Mouse (Mus musculus) G1E (cell line): ENCODE data around the gene Fthl17c. TPM values are rescaled to one million over a fixed set of nuclear protein-coding genes. Genes with fewer than 3 reads are reported as not detected.

Source experiments
- ATAC-seq: 2 replicates; pipeline ENCODE4 v1.8.0; 2016; ENCODE audit warnings: mild to moderate bottlenecking; ENCODE audit not compliant: insufficient number of reproducible peaks, poor library complexity, low FRiP score, severe bottlenecking; ENCODE audit errors: extremely low read depth
- DNase-seq: peaks from one replicate; pipeline ENCODE4 v3.0.0; 2012; ENCODE audit warnings: low spot score
- H3K27me3 ChIP-seq: 2 replicates; pipeline ENCODE4 v1.6.1; 2012; ENCODE audit warnings: mild to moderate bottlenecking, low read length, inconsistent platforms; ENCODE audit not compliant: insufficient read depth
- H3K36me3 ChIP-seq: replicated peaks from 2 replicates; pipeline ENCODE3; 2012; ENCODE audit warnings: mild to moderate bottlenecking, inconsistent platforms
- H3K4me1 ChIP-seq: 2 replicates; pipeline ENCODE4 v1.6.1; 2012; ENCODE audit warnings: low read depth, low read length, inconsistent platforms, mixed read lengths; ENCODE audit not compliant: insufficient read depth
- H3K4me3 ChIP-seq: 2 replicates; pipeline ENCODE4 v1.5.1; 2012; ENCODE audit warnings: low read depth, mild to moderate bottlenecking, inconsistent platforms, low read length, moderate library complexity, mixed read lengths
- H3K9me3 ChIP-seq: replicated peaks from 2 replicates; pipeline ENCODE4 v1.6.1; 2012; ENCODE audit warnings: inconsistent platforms
- CTCF ChIP-seq: IDR thresholded peaks from 2 replicates; pipeline ENCODE4 v1.5.1; 2012; ENCODE audit warnings: low read depth, low read length, inconsistent platforms, mixed read lengths
- GATA1 ChIP-seq: IDR thresholded peaks from 2 replicates; pipeline ENCODE4 v1.6.1; 2012; ENCODE audit warnings: borderline replicate concordance, low read length, inconsistent platforms, mixed read lengths
- GATA2 ChIP-seq: IDR thresholded peaks from 2 replicates; pipeline ENCODE4 v1.6.1; 2012; ENCODE audit warnings: low read depth, low read length, inconsistent platforms, borderline replicate concordance
- POLR2AphosphoS5 ChIP-seq: IDR thresholded peaks from 2 replicates; pipeline ENCODE4 v1.6.1; 2012; ENCODE audit warnings: low read depth, low read length, inconsistent platforms; ENCODE audit not compliant: insufficient replicate concordance
- TAL1 ChIP-seq: conservative IDR thresholded peaks from 2 replicates; pipeline ENCODE4 v1.6.1; 2012; ENCODE audit warnings: low read depth, low read length, inconsistent platforms, mixed read lengths
- polyA plus RNA-seq: library from polyadenylated mRNA; stranded (reverse); fragments of >175 nt; gene quantifications from 2 replicates; pipeline ENCODE4 v1.2.3, GENCODE M21; 2012
- total RNA-seq, 2 experiments: library from RNA; stranded (forward) in 1 of 2; stranded (reverse) in 1 of 2; fragments of 200-1000 nt in 1 of 2; fragments of >200 nt in 1 of 2; fragmentation: Nextera tagmentation in 1 of 2; gene quantifications; 2 replicates each; pipeline ENCODE4 v1.2.3; 2014 to 2017

Gene Fthl17c
- total and polyA plus RNA-seq, 3 experiments = not detected

- H3K4me3 ChIP-seq = no peak overlapping the region
Measured at GRCm38 (mm10) chrX:8927308-8927707, 49.1 kb downstream of the Fthl17c start.

More at GRCm38 (mm10) chrX:8927308-8927707, 49.1 kb downstream of the Fthl17c start:
- no peaks in the 10 kb centered on the region for H3K4me1 ChIP-seq
- H3K27me3 ChIP-seq = no peaks in the 10 kb centered on the region
- no peaks in the 10 kb centered on the region for H3K36me3 ChIP-seq
- TF ChIP-seq GATA1 (no peak), TAL1 (no peak), CTCF (no peak), POLR2AphosphoS5 (no peak), GATA2 (no peak)
- no peak for DNase-seq
- H3K9me3 ChIP-seq = no peaks in the 10 kb centered on the region
- no peak for ATAC-seq

Other genes with a start within 250 kb of the Fthl17c start
- gene Ssx9, start 228.1 kb downstream of the Fthl17c start, total RNA-seq (2014; fragmentation: Nextera tagmentation) = not detected in 2 replicates
- gene Ssx9, start 228.1 kb downstream of the Fthl17c start, total RNA-seq (2017) = not detected in 2 replicates
- not detected in 2 replicates for gene Ssx9, start 228.1 kb downstream of the Fthl17c start, polyA plus RNA-seq
- gene Ssxb5, start 172.9 kb downstream of the Fthl17c start, total RNA-seq (2014; fragmentation: Nextera tagmentation) = not detected in 2 replicates
- gene Ssxb5, start 172.9 kb downstream of the Fthl17c start, total RNA-seq (2017) = not detected in 2 replicates
- gene Ssxb5, start 172.9 kb downstream of the Fthl17c start, polyA plus RNA-seq = not detected in 2 replicates
- not detected in 2 replicates for gene Gm6592, start 132.6 kb downstream of the Fthl17c start, total RNA-seq (2014; fragmentation: Nextera tagmentation)
- gene Gm6592, start 132.6 kb downstream of the Fthl17c start, total RNA-seq (2017) = not detected in 2 replicates
- gene Gm6592, start 132.6 kb downstream of the Fthl17c start, polyA plus RNA-seq = not detected in 2 replicates
- gene Gm5751, start 102.3 kb downstream of the Fthl17c start, total RNA-seq (2014; fragmentation: Nextera tagmentation) = 95.6 and 101 TPM in 2 replicates
- 39.6 and 40.8 TPM in 2 replicates for gene Gm5751, start 102.3 kb downstream of the Fthl17c start, total RNA-seq (2017)
- gene Gm5751, start 102.3 kb downstream of the Fthl17c start, polyA plus RNA-seq = 0.19 and 1.2 TPM in 2 replicates
- 0.39 and 1.2 TPM in 2 replicates for gene B630019K06Rik, start 84.2 kb downstream of the Fthl17c start, total RNA-seq (2014; fragmentation: Nextera tagmentation)
- gene B630019K06Rik, start 84.2 kb downstream of the Fthl17c start, total RNA-seq (2017) = 0.11 and 0.12 TPM in 2 replicates
- 0.15 TPM in 2 replicates for gene B630019K06Rik, start 84.2 kb downstream of the Fthl17c start, polyA plus RNA-seq
- gene Fthl17b, start 13.6 kb downstream of the Fthl17c start, total RNA-seq (2014; fragmentation: Nextera tagmentation) = not detected in 2 replicates
- gene Fthl17b, start 13.6 kb downstream of the Fthl17c start, total RNA-seq (2017) = not detected in 2 replicates
- gene Fthl17b, start 13.6 kb downstream of the Fthl17c start, polyA plus RNA-seq = not detected in 2 replicates
- gene Fthl17d, start 10.2 kb upstream of the Fthl17c start, total RNA-seq (2014; fragmentation: Nextera tagmentation) = not detected in 2 replicates
- not detected in 2 replicates for gene Fthl17d, start 10.2 kb upstream of the Fthl17c start, total RNA-seq (2017)
- not detected in 2 replicates for gene Fthl17d, start 10.2 kb upstream of the Fthl17c start, polyA plus RNA-seq
- not detected in 2 replicates for gene Fthl17e, start 56.9 kb upstream of the Fthl17c start, total RNA-seq (2014; fragmentation: Nextera tagmentation)
- not detected in 2 replicates for gene Fthl17e, start 56.9 kb upstream of the Fthl17c start, total RNA-seq (2017)
- not detected in 2 replicates for gene Fthl17e, start 56.9 kb upstream of the Fthl17c start, polyA plus RNA-seq
- gene Fthl17f, start 86.5 kb upstream of the Fthl17c start, total RNA-seq (2014; fragmentation: Nextera tagmentation) = not detected in 2 replicates
- 0.22 TPM in 1 of 2 replicates, not detected in the other for gene Fthl17f, start 86.5 kb upstream of the Fthl17c start, total RNA-seq (2017)
- not detected in 2 replicates for gene Fthl17f, start 86.5 kb upstream of the Fthl17c start, polyA plus RNA-seq
- gene 4930402K13Rik, start 128.0 kb upstream of the Fthl17c start, total RNA-seq (2014; fragmentation: Nextera tagmentation) = not detected in 2 replicates
- 0.05 TPM in 1 of 2 replicates, not detected in the other for gene 4930402K13Rik, start 128.0 kb upstream of the Fthl17c start, total RNA-seq (2017)
- gene 4930402K13Rik, start 128.0 kb upstream of the Fthl17c start, polyA plus RNA-seq = not detected in 2 replicates
- not detected in 2 replicates for gene Lancl3, start 223.3 kb upstream of the Fthl17c start, total RNA-seq (2014; fragmentation: Nextera tagmentation)
- gene Lancl3, start 223.3 kb upstream of the Fthl17c start, total RNA-seq (2017) = 0.06 and 0.22 TPM in 2 replicates
- gene Lancl3, start 223.3 kb upstream of the Fthl17c start, polyA plus RNA-seq = not detected in 2 replicates